Mouse (Mus musculus) neural tube, embryonic 15.5 days (tissue): ENCODE data around the gene Nrxn1. TPM values are rescaled to one million over a fixed set of nuclear protein-coding genes. Genes with fewer than 3 reads are reported as not detected.

Source experiments
- ATAC-seq: fragments of 200-750 bp; cut with Nextera tagmentation; 2 replicates; pipeline ENCODE4 v1.8.0; 2017; ENCODE audit warnings: mild to moderate bottlenecking, moderate TSS enrichment, moderate library complexity; ENCODE audit not compliant: low FRiP score
- H3K27ac ChIP-seq: fragments of 300-500 bp; sonication (generic); replicated peaks from 2 replicates; pipeline ENCODE4 v1.5.1; 2015; ENCODE audit warnings: mild to moderate bottlenecking, inconsistent platforms
- H3K27me3 ChIP-seq: fragments of 300-500 bp; sonication (generic); replicated peaks from 2 replicates; pipeline ENCODE4 v1.6.1; 2015; ENCODE audit warnings: inconsistent platforms
- H3K36me3 ChIP-seq: fragments of 300-500 bp; sonication (generic); 2 replicates; pipeline ENCODE4 v1.6.1; 2015; ENCODE audit warnings: inconsistent platforms
- H3K4me1 ChIP-seq: fragments of 300-500 bp; sonication (generic); 2 replicates; pipeline ENCODE4 v1.6.1; 2015; ENCODE audit warnings: inconsistent platforms
- H3K4me2 ChIP-seq: fragments of 300-500 bp; sonication (generic); 2 replicates; pipeline ENCODE4 v1.6.1; 2015; ENCODE audit warnings: inconsistent platforms, mild to moderate bottlenecking, moderate library complexity
- H3K4me3 ChIP-seq: fragments of 300-500 bp; sonication (generic); replicated peaks from 2 replicates; pipeline ENCODE4 v1.5.1; 2015; ENCODE audit warnings: mild to moderate bottlenecking, inconsistent platforms
- H3K9ac ChIP-seq: fragments of 300-500 bp; sonication (generic); replicated peaks from 2 replicates; pipeline ENCODE4 v1.6.1; 2015; ENCODE audit warnings: mild to moderate bottlenecking, inconsistent platforms
- H3K9me3 ChIP-seq: fragments of 300-500 bp; sonication (generic); replicated peaks from 2 replicates; pipeline ENCODE4 v1.6.1; 2016; ENCODE audit warnings: inconsistent platforms
- WGBS: fragments of 180-500 bp; shearing (Covaris S2); methylation state at CpG from one replicate; pipeline ENCODE4 v1.1.7; 2015; ENCODE audit warnings: mixed read lengths; 5-methylcytosine and 5-hydroxymethylcytosine counted together
- polyA plus RNA-seq: library from polyadenylated mRNA; unstranded; fragments of >200 nt; fragmentation: Nextera tagmentation; extraction: Ambion mirVana; gene quantifications from 2 replicates; pipeline ENCODE4 v1.2.1, GENCODE M21; 2015

Gene Nrxn1
- polyA plus RNA-seq, 1 experiment from 2014 or later, result 245 TPM

- 30% methylated on average over 5 of the region's 5 CpGs for WGBS
- Histone ChIP-seq H3K9ac (no peak overlapping the region), H3K27ac (no peak overlapping the region), H3K4me1 (0 out of 2 replicates have a peak, but pooled peaks cover 4% of the 10 kb centered on the region), H3K4me3 (no peak overlapping the region), H3K9me3 (no peaks in the 10 kb centered on the region), H3K27me3 (no peaks in the 10 kb centered on the region), H3K4me2 (no peak overlapping the region), H3K36me3 (no peaks in the 10 kb centered on the region)
- ATAC-seq, result peak; percentile 49; the same call in 1 of the 2 replicates
Observed at GRCm38 (mm10) chr17:90207617-90208016, 885.3 kb downstream of the Nrxn1 start.

- Histone ChIP-seq H3K9me3 (no peaks in the 10 kb centered on the region), H3K4me1 (0 out of 2 replicates have a peak, but pooled peaks cover 4% of the 10 kb centered on the region), H3K36me3 (no peaks in the 10 kb centered on the region), H3K9ac (no peak overlapping the region), H3K4me3 (no peak overlapping the region), H3K27me3 (no peaks in the 10 kb centered on the region), H3K4me2 (no peak overlapping the region), H3K27ac (no peak overlapping the region)
- ATAC-seq, result no peak
Observed at GRCm38 (mm10) chr17:90203993-90204392, 888.9 kb downstream of the Nrxn1 start.

GRCm38 (mm10) chr17:90202785-90203184 lies 890.1 kb downstream of the Nrxn1 start:
- H3K27ac ChIP-seq, result no peak overlapping the region
- 0 out of 2 replicates have a peak, but pooled peaks cover 3% of the 10 kb centered on the region for H3K4me1 ChIP-seq
- no peak for ATAC-seq
- H3K4me3 ChIP-seq, result no peak overlapping the region
- H3K9me3 ChIP-seq, result no peaks in the 10 kb centered on the region
- H3K4me2 ChIP-seq, result no peak overlapping the region
- H3K27me3 ChIP-seq, result no peaks in the 10 kb centered on the region
- 81% methylated on average over 2 of the region's 2 CpGs for WGBS
- H3K9ac ChIP-seq, result no peak overlapping the region
- no peaks in the 10 kb centered on the region for H3K36me3 ChIP-seq

GRCm38 (mm10) chr17:90196772-90197171 lies 896.1 kb downstream of the Nrxn1 start:
- H3K27me3 ChIP-seq, result no peaks in the 10 kb centered on the region
- no peak for ATAC-seq
- no peaks in the 10 kb centered on the region for H3K9me3 ChIP-seq
- peaks cover 3% of the 10 kb centered on the region; the same call in 1 of the 2 replicates for H3K4me1 ChIP-seq
- WGBS, result 6% methylated on average over 1 of the region's 1 CpGs
- H3K4me2 ChIP-seq, result no peak overlapping the region
- no peak overlapping the region for H3K9ac ChIP-seq
- no peaks in the 10 kb centered on the region for H3K36me3 ChIP-seq
- no peak overlapping the region for H3K4me3 ChIP-seq
- no peak overlapping the region for H3K27ac ChIP-seq

GRCm38 (mm10) chr17:90141602-90142001 lies 951.3 kb downstream of the Nrxn1 start:
- H3K4me3 ChIP-seq, result no peak overlapping the region
- no peaks in the 10 kb centered on the region for H3K4me1 ChIP-seq
- H3K36me3 ChIP-seq, result no peaks in the 10 kb centered on the region
- WGBS, result 62% methylated on average over 4 of the region's 4 CpGs
- no peaks in the 10 kb centered on the region for H3K27me3 ChIP-seq
- H3K4me2 ChIP-seq, result no peak overlapping the region
- H3K27ac ChIP-seq, result no peak overlapping the region
- H3K9ac ChIP-seq, result no peak overlapping the region
- ATAC-seq, result no peak
- no peaks in the 10 kb centered on the region for H3K9me3 ChIP-seq

GRCm38 (mm10) chr17:90130836-90131235 lies 962.0 kb downstream of the Nrxn1 start:
- Histone ChIP-seq H3K4me2 (no peak overlapping the region), H3K9ac (no peak overlapping the region), H3K27ac (no peak overlapping the region), H3K36me3 (no peaks in the 10 kb centered on the region), H3K9me3 (no peaks in the 10 kb centered on the region), H3K4me1 (no peaks in the 10 kb centered on the region), H3K4me3 (no peak overlapping the region), H3K27me3 (no peaks in the 10 kb centered on the region)
- WGBS, result 49% methylated on average over 11 of the region's 12 CpGs
- ATAC-seq, result no peak

- H3K27me3 ChIP-seq, result no peaks in the 10 kb centered on the region
- WGBS, result 93% methylated on average over 2 of the region's 2 CpGs
- no peaks in the 10 kb centered on the region for H3K36me3 ChIP-seq
- H3K4me1 ChIP-seq, result no peaks in the 10 kb centered on the region
- no peak for ATAC-seq
- no peak overlapping the region for H3K4me2 ChIP-seq
- no peaks in the 10 kb centered on the region for H3K9me3 ChIP-seq
- H3K27ac ChIP-seq, result no peak overlapping the region
- no peak overlapping the region for H3K4me3 ChIP-seq
- H3K9ac ChIP-seq, result no peak overlapping the region
Observed at GRCm38 (mm10) chr17:90129183-90129582, 963.7 kb downstream of the Nrxn1 start.

GRCm38 (mm10) chr17:90127561-90127960 lies 965.3 kb downstream of the Nrxn1 start:
- no peak overlapping the region for H3K9ac ChIP-seq
- H3K4me1 ChIP-seq, result no peaks in the 10 kb centered on the region
- no peaks in the 10 kb centered on the region for H3K36me3 ChIP-seq
- no peaks in the 10 kb centered on the region for H3K27me3 ChIP-seq
- H3K27ac ChIP-seq, result no peak overlapping the region
- H3K9me3 ChIP-seq, result no peaks in the 10 kb centered on the region
- 63% methylated on average over 1 of the region's 1 CpGs for WGBS
- no peak overlapping the region for H3K4me2 ChIP-seq
- H3K4me3 ChIP-seq, result no peak overlapping the region
- no peak for ATAC-seq

GRCm38 (mm10) chr17:90122796-90123481 lies 969.9 kb downstream of the Nrxn1 start:
- Histone ChIP-seq H3K4me2 (no peak overlapping the region), H3K27ac (no peak overlapping the region), H3K36me3 (no peaks in the 10 kb centered on the region), H3K4me1 (no peaks in the 10 kb centered on the region), H3K27me3 (no peaks in the 10 kb centered on the region), H3K4me3 (no peak overlapping the region), H3K9ac (no peak overlapping the region), H3K9me3 (no peaks in the 10 kb centered on the region)
- ATAC-seq, result no peak
- WGBS, result 66% methylated on average over 5 of the region's 5 CpGs

- Histone ChIP-seq H3K4me1 (no peaks in the 10 kb centered on the region), H3K4me2 (no peak overlapping the region), H3K27ac (no peak overlapping the region), H3K27me3 (no peaks in the 10 kb centered on the region), H3K36me3 (no peaks in the 10 kb centered on the region), H3K9ac (no peak overlapping the region), H3K4me3 (no peak overlapping the region), H3K9me3 (no peaks in the 10 kb centered on the region)
- 88% methylated on average over 2 of the region's 2 CpGs for WGBS
- no peak for ATAC-seq
Observed at GRCm38 (mm10) chr17:90116241-90116640, 976.6 kb downstream of the Nrxn1 start.

GRCm38 (mm10) chr17:90094999-90095398 lies 997.9 kb downstream of the Nrxn1 start:
- Histone ChIP-seq H3K9me3 (no peaks in the 10 kb centered on the region), H3K9ac (no peak overlapping the region), H3K4me3 (no peak overlapping the region), H3K36me3 (no peaks in the 10 kb centered on the region), H3K27ac (no peak overlapping the region), H3K4me2 (no peak overlapping the region), H3K27me3 (no peaks in the 10 kb centered on the region), H3K4me1 (no peaks in the 10 kb centered on the region)
- ATAC-seq, result no peak
- WGBS, result 84% methylated on average over 3 of the region's 3 CpGs

GRCm38 (mm10) chr17:90088314-90088650 lies 1004.6 kb downstream of the Nrxn1 start:
- peak overlapping the region; percentile 45 for H3K9ac ChIP-seq
- peak overlapping the region; percentile 64 for H3K4me2 ChIP-seq
- WGBS, result under 1% methylated on average over 12 of the region's 12 CpGs
- H3K4me3 ChIP-seq, result peak overlapping the region; percentile 42
- ATAC-seq, result peak; percentile 99
- no peaks in the 10 kb centered on the region for H3K27me3 ChIP-seq
- H3K36me3 ChIP-seq, result no peaks in the 10 kb centered on the region
- no peaks in the 10 kb centered on the region for H3K4me1 ChIP-seq
- H3K9me3 ChIP-seq, result no peaks in the 10 kb centered on the region
- peak overlapping the region; percentile 91 for H3K27ac ChIP-seq
